ENCODE assay signal across 17 mouse cellular contexts in genomic region chr2:31463696-31464528, GRCm38 (mm10). TPM values are rescaled to one million over a fixed set of nuclear protein-coding genes. Genes with fewer than 3 reads are reported as not detected.
A peak's percentile ranks its signal among the peaks of the same experiment; 100 is the strongest.
DNase-seq lines count a peak whose midpoint lies in the region; ATAC-seq and TF ChIP-seq lines count a peak whose summit lies in the region.
"Had no signal": no experiment of that assay in that cellular context is flagged by ENCODE, and none has a peak within 500 bp of the region (broad histone marks: within the 10 kb centered on the region; RNA-seq: fewer than 3 reads in every experiment).

No protein-coding gene starts in this region.

- H3K27me3 ChIP-seq in intestine, postnatal 0 days (replicated peaks; ENCODE audit: control insufficient read depth, insufficient read depth, low read length), result no peaks in the 10 kb centered on the region
- peaks cover 29% of the 10 kb centered on the region for H3K27me3 ChIP-seq in liver, embryonic 13.5 days
- no peaks in the 10 kb centered on the region for H3K27me3 ChIP-seq in thymus, adult 2 months (ENCODE audit: control insufficient read depth, insufficient read depth, low read length)

- peak overlapping the region; percentile 50; the same call in 1 of the 2 replicates for H3K27ac ChIP-seq in intestine, postnatal 0 days (ENCODE audit: low read depth, low read length)
- H3K27ac ChIP-seq in liver, embryonic 13.5 days, result peak overlapping the region; percentile 69
- no peak overlapping the region for H3K27ac ChIP-seq in thymus, adult 2 months (ENCODE audit: control insufficient read depth, insufficient read depth, low read length)
- H3K27ac ChIP-seq: hindbrain, embryonic 14.5 days; layer of hippocampus, adult 2 months had no signal

- H3K4me2 ChIP-seq in intestine, postnatal 0 days (replicated peaks; ENCODE audit: low read depth), result peak overlapping the region; percentile 13; the same call in 1 of the 2 replicates
- H3K4me2 ChIP-seq in liver, embryonic 13.5 days, result no peak overlapping the region
- H3K4me2 ChIP-seq: hindbrain, embryonic 14.5 days; lung, embryonic 14.5 days had no signal

- ATAC-seq in intestine, postnatal 0 days, result peak; percentile 21
- no peak; the same call in 1 of the 2 replicates for ATAC-seq in liver, embryonic 13.5 days (ENCODE audit: low read depth)

- no peak for TF ChIP-seq POLR2A in thymus, adult 2 months (IDR thresholded peaks at IDR 0.05; ENCODE audit: control insufficient read depth, extremely low read depth, insufficient read depth, low read length, poor library complexity)

- WGBS in intestine, postnatal 0 days, result 28% methylated on average over 8 of the region's 8 CpGs
- 27% methylated on average over 8 of the region's 8 CpGs for WGBS in liver, embryonic 13.5 days (ENCODE audit: insufficient replicate concordance)
- 43% methylated on average over 8 of the region's 8 CpGs for WGBS in thymus, adult 2 months

- no peaks in the 10 kb centered on the region for H3K9me3 ChIP-seq in intestine, postnatal 0 days (ENCODE audit: control insufficient read depth)
- no peaks in the 10 kb centered on the region for H3K9me3 ChIP-seq in liver, embryonic 13.5 days (replicated peaks)

- TF ChIP-seq CTCF in intestine, postnatal 0 days (IDR thresholded peaks at IDR 0.05; ENCODE audit: low read depth), result no peak
- no peak for TF ChIP-seq CTCF in thymus, adult 2 months (IDR thresholded peaks at IDR 0.05; ENCODE audit: borderline replicate concordance, control insufficient read depth, extremely low read depth, insufficient read depth, low read length, poor library complexity)

- no peak overlapping the region for H3K9ac ChIP-seq in intestine, postnatal 0 days (ENCODE audit: low read depth, low read length)
- no peak overlapping the region for H3K9ac ChIP-seq in liver, embryonic 13.5 days
- H3K9ac ChIP-seq: hindbrain, embryonic 14.5 days; lung, embryonic 14.5 days had no signal

- DNase-seq in spleen, postnatal 36 days (ENCODE audit: low spot score in 2 of 2), result peak; percentile 25 to 26
- no peak for DNase-seq in spleen, adult 12 weeks (ENCODE audit: low spot score)
- DNase-seq in liver, embryonic 13.5 days, result no peak
- peak; percentile 73 for DNase-seq in yolk sac, embryonic 10.5 days (ENCODE audit: low spot score)
- no peak for DNase-seq in ovary, adult 18-20 months (ENCODE audit: low spot score)
- no peak for DNase-seq in cerebellum, adult 11 months
- DNase-seq in thymus, adult 2 months, result no peak
- DNase-seq: adrenal gland, adult 8-10 months; gastrocnemius, postnatal 36 days; lung, embryonic 14.5 days; retina, postnatal 1 day; spleen, adult 18-20 months; thymus, postnatal 25 days had no signal

- no peak overlapping the region for H3K4me3 ChIP-seq in intestine, postnatal 0 days (ENCODE audit: low read depth, low read length)
- no peak overlapping the region for H3K4me3 ChIP-seq in liver, embryonic 13.5 days (replicated peaks)
- H3K4me3 ChIP-seq in thymus, adult 2 months (ENCODE audit: control insufficient read depth, insufficient read depth, low read length), result no peak overlapping the region
- H3K4me3 ChIP-seq: layer of hippocampus, adult 2 months; myocyte had no signal

- H3K4me1 ChIP-seq in intestine, postnatal 0 days (replicated peaks; ENCODE audit: control insufficient read depth, insufficient read depth, low read length), result 0 out of 2 replicates have a peak, but pooled peaks cover 9% of the 10 kb centered on the region
- H3K4me1 ChIP-seq in liver, embryonic 13.5 days (replicated peaks), result peaks cover 38% of the 10 kb centered on the region
- H3K4me1 ChIP-seq in thymus, adult 2 months (replicated peaks; ENCODE audit: control insufficient read depth, insufficient read depth, low read length), result peaks cover 15% of the 10 kb centered on the region

- H3K36me3 ChIP-seq in intestine, postnatal 0 days (ENCODE audit: control insufficient read depth, insufficient read depth), result no peaks in the 10 kb centered on the region
- no peaks in the 10 kb centered on the region for H3K36me3 ChIP-seq in liver, embryonic 13.5 days
- H3K36me3 ChIP-seq in thymus, adult 2 months (ENCODE audit: control insufficient read depth, insufficient read depth, low read length), result no peaks in the 10 kb centered on the region

RNA-seq across cellular contexts. Expression of gene Ass1, which starts 6.1 kb away (rescaled TPM):
- polyA plus RNA-seq in intestine, postnatal 0 days (2015; fragmentation: Nextera tagmentation; extraction: Ambion mirVana), result 492 and 545 TPM in 2 replicates
- polyA plus RNA-seq in liver, embryonic 13.5 days (2015; fragmentation: Nextera tagmentation; extraction: Ambion mirVana), result 75.3 and 87.1 TPM in 2 replicates
- polyA plus RNA-seq in thymus, adult 2 months (2012; rRNA removed), result 36.3 and 46.6 TPM in 2 replicates

Comparison
In these comparisons a context has a peak if more than half of its experiments do, and no peak if none do; other contexts are left out.
1. DNase-seq: peak in spleen, postnatal 36 days (2 of 2) and yolk sac, embryonic 10.5 days (single experiment); none in spleen, adult 12 weeks (single experiment), liver, embryonic 13.5 days (single experiment), ovary, adult 18-20 months (single experiment), cerebellum, adult 11 months (single experiment) and thymus, adult 2 months (single experiment).